Mouse (Mus musculus) small intestine, adult 2 months (tissue): ENCODE data around the gene Atp2b4. TPM values are rescaled to one million over a fixed set of nuclear protein-coding genes. Genes with fewer than 3 reads are reported as not detected.

Experiments used
- H3K27ac ChIP-seq: fragments of 200-500 bp; 2 replicates; pipeline ENCODE4 v1.5.1; 2012; ENCODE audit warnings: low read depth, low read length, control low read depth, inconsistent platforms; ENCODE audit not compliant: insufficient read depth
- H3K27me3 ChIP-seq: fragments of 200-500 bp; 2 replicates; pipeline ENCODE4 v1.6.1; 2012; ENCODE audit warnings: mild to moderate bottlenecking, moderate library complexity, low read length, inconsistent platforms; ENCODE audit not compliant: control insufficient read depth, insufficient read depth
- H3K36me3 ChIP-seq: fragments of 200-500 bp; 2 replicates; pipeline ENCODE4 v1.6.1; 2012; ENCODE audit warnings: mild to moderate bottlenecking, low read length, control low read depth, inconsistent platforms; ENCODE audit not compliant: control insufficient read depth, insufficient read depth
- H3K4me1 ChIP-seq: fragments of 200-500 bp; 2 replicates; pipeline ENCODE4 v1.6.1; 2012; ENCODE audit warnings: low read length, inconsistent platforms, mixed read lengths; ENCODE audit not compliant: control insufficient read depth, insufficient read depth, insufficient read length
- H3K4me3 ChIP-seq: fragments of 200-500 bp; 2 replicates; pipeline ENCODE4 v1.5.1; 2012; ENCODE audit warnings: low read depth, mild to moderate bottlenecking, control low read depth, inconsistent platforms, low read length, moderate library complexity
- CTCF ChIP-seq: fragments of 200-500 bp; IDR thresholded peaks from 2 replicates; pipeline ENCODE4 v1.5.1; 2012; ENCODE audit warnings: low read depth, mild to moderate bottlenecking, control low read depth, inconsistent platforms, low read length, moderate library complexity, mixed read lengths; ENCODE audit not compliant: insufficient replicate concordance, insufficient read length; ENCODE audit errors: extremely low read depth
- POLR2A ChIP-seq: fragments of 200-500 bp; IDR thresholded peaks from 2 replicates; pipeline ENCODE4 v1.6.1; 2012; ENCODE audit warnings: low read depth, mild to moderate bottlenecking, control low read depth, inconsistent platforms, low read length, moderate library complexity
- WGBS: fragments of 180-500 bp; shearing (Covaris S2); methylation state at CpG from one replicate; pipeline ENCODE4 v1.1.7; 2018; 5-methylcytosine and 5-hydroxymethylcytosine counted together
- polyA plus RNA-seq: library from polyadenylated mRNA; depleted of rRNA; stranded (reverse); fragments of >200 nt; gene quantifications from 2 replicates; pipeline ENCODE4 v1.2.3, GENCODE M21; 2012; rRNA removed

Atp2b4 gene
- polyA plus RNA-seq = 5.0 and 5.5 TPM in 2 replicates

DNA sequence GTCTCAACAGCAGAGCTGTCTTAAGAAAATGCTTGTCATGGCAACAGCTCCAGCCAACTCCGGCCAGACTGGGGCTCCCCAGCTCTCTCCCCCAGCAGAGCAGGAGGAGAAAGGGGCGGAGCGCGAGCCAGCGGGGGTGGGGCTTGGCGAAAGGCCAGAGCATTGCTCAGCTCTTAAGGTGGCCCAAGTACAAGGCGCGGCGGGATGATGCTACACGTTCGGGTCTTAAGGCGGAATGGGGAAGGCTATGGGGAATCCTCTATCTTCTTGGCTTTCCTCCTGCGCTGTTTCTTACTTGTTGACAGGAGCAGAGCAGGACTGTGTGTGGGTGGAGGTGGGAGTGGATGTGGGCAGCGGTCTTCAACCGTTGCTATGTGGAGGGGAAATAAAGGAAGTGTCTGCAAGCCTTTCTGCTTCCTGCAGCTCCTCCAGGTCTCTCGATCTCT is at the start of gene Atp2b4:
TSS of gene Atp2b4 (minus strand) at position 94 of the 446 bp plus-strand sequence.
- under 1% methylated on average over 16 of the region's 16 CpGs for WGBS
- Histone ChIP-seq H3K27me3 (no peaks in the 10 kb centered on the region), H3K4me1 (peaks cover 2% of the 10 kb centered on the region), H3K27ac (peak within 1 kb of the TSS; percentile 15; the same call in 1 of the 2 replicates), H3K4me3 (peak within 1 kb of the TSS; percentile 72), H3K36me3 (no peaks in the 10 kb centered on the region)
- no peak for TF ChIP-seq CTCF
- no peak; the same call in 1 of the 2 replicates for TF ChIP-seq POLR2A

DNA sequence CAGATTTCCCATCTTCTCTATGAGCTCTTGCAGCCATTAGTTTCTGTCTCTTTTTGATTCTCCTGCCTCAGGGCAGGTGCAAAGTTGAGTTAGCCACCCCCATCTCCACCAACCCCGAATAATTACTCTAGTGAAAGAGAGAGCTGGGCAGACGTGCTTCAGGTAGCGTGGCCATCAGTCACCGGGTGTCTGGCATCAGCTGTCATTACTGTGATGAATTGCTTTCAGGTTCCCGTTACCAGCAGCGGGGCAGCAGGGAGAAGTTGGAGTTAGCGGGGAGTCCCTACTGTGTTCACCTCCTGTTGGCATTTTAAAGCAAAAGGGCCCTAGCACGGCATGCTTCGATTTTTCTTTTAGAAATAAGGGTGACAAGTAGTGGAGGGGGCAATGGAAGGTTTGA is 43.9 kb upstream of the Atp2b4 start:
- TF ChIP-seq CTCF = no peak
- no peaks in the 10 kb centered on the region for H3K4me1 ChIP-seq
- no peaks in the 10 kb centered on the region for H3K27me3 ChIP-seq
- WGBS = 21% methylated on average over 9 of the region's 9 CpGs
- H3K4me3 ChIP-seq = no peak overlapping the region
- no peaks in the 10 kb centered on the region for H3K36me3 ChIP-seq
- no peak overlapping the region for H3K27ac ChIP-seq

DNA sequence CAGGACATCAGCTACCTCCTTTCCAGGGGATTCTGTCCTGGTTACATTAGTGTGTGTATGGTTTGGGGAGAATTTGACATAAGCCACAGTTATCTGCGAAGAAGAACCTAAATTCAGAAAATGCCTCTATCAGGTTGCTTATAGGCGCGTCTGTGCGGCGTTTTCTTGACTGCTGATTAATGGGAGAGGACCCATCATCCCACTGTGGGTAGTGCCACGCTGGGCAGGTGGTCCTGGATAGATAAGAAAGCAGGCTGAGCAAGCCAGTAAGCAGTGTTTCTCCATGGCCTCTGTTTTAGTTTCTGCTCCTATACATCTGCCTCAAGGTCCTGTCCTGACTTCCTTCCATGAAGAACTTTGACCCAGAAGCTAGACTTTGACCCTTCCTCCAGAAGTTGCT is 43.1 kb upstream of the Atp2b4 start:
- no peak for TF ChIP-seq POLR2A
- no peak for TF ChIP-seq CTCF
- Histone ChIP-seq H3K27me3 (no peaks in the 10 kb centered on the region), H3K27ac (no peak overlapping the region), H3K4me3 (no peak overlapping the region), H3K36me3 (no peaks in the 10 kb centered on the region), H3K4me1 (no peaks in the 10 kb centered on the region)
- WGBS = 83% methylated on average over 6 of the region's 6 CpGs

DNA sequence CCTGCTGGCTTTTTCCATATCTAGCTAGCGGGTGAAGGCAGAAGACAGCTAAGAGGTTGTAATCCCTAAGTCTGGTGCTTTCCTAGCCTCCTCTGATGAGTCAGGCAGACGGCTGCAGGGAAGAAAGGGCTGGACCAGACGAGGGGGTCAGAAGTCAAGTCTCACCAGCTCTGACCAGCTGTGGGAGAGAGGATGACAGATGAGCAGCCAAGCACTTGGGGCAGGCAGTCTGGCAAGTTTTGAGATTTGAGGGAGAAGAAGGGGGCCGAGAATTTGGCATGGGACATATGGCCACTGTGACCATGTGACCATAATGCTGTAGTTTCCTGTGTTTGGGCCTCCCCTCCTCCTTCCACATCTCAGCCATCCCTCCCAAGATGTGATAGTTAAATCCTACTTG is 42.5 kb upstream of the Atp2b4 start:
- Histone ChIP-seq H3K27me3 (no peaks in the 10 kb centered on the region), H3K4me3 (no peak overlapping the region), H3K4me1 (no peaks in the 10 kb centered on the region), H3K27ac (no peak overlapping the region), H3K36me3 (no peaks in the 10 kb centered on the region)
- no peak for TF ChIP-seq CTCF
- TF ChIP-seq POLR2A = no peak
- 62% methylated on average over 4 of the region's 4 CpGs for WGBS

DNA sequence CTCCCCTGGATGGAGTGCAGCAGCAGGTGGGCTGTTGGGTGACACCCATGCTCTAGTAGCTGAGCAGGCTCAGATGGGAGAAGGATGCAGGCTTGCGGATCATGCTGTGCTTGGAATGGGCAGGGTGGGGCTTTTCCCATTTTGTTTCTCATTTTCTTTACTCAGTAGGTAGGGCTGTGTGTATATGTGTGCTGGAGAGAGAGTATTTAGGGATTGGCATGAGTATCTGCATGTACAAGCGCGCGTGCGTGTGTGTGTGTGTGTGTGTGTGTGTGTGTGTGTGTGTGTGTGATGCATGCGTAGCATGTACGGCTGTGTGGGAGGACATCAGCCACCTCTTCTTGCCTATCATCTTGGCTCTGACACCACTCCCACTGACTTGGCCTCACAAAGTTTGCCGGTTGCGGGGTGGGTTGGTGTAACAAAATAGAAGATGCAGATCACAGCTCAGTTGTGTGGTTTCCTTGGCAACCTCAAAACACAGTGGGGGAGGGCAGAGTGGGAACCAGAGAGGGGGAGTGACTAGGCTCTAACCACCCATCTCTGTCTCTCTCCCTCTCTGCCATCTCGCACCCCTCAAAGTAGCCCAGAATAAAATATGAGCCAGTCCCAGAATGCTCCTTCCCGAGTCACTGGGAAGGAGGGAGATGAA is 41.4 kb upstream of the Atp2b4 start:
- no peak overlapping the region for H3K4me3 ChIP-seq
- TF ChIP-seq CTCF = no peak
- no peak for TF ChIP-seq POLR2A
- no peaks in the 10 kb centered on the region for H3K4me1 ChIP-seq
- no peaks in the 10 kb centered on the region for H3K36me3 ChIP-seq
- H3K27me3 ChIP-seq = no peaks in the 10 kb centered on the region
- WGBS = 72% methylated on average over 11 of the region's 11 CpGs
- no peak overlapping the region for H3K27ac ChIP-seq

- TF ChIP-seq CTCF = no peak
- TF ChIP-seq POLR2A = no peak
- 88% methylated on average over 15 of the region's 15 CpGs for WGBS
- Histone ChIP-seq H3K27me3 (no peaks in the 10 kb centered on the region), H3K27ac (no peak overlapping the region), H3K36me3 (no peaks in the 10 kb centered on the region), H3K4me3 (no peak overlapping the region), H3K4me1 (no peaks in the 10 kb centered on the region)
Measured at GRCm38 (mm10) chr1:133841171-133841926, 40.5 kb upstream of the Atp2b4 start.

GRCm38 (mm10) chr1:133840530-133840929 is 39.7 kb upstream of the Atp2b4 start:
- Histone ChIP-seq H3K27me3 (no peaks in the 10 kb centered on the region), H3K36me3 (no peaks in the 10 kb centered on the region), H3K4me1 (no peaks in the 10 kb centered on the region), H3K4me3 (no peak overlapping the region), H3K27ac (no peak overlapping the region)
- 72% methylated on average over 12 of the region's 12 CpGs for WGBS
- TF ChIP-seq CTCF (no peak), POLR2A (no peak)
